Mouse (Mus musculus): ENCODE measurements around the gene Cab39l. TPM values are rescaled to one million over a fixed set of nuclear protein-coding genes. Genes with fewer than 3 reads are reported as not detected.

The Cab39l gene
- polyA plus RNA-seq, 1 experiment from 2014 or later = 25.2 TPM

GRCm38 (mm10) chr14:59576385-59576784 lies 135.6 kb downstream of the Cab39l start:
- WGBS = 79% methylated on average over 5 of the region's 5 CpGs
- no peak for ATAC-seq (ENCODE audit: extremely low read depth, insufficient number of reproducible peaks, low FRiP score, low TSS enrichment)
- no peak overlapping the region for H3K9ac ChIP-seq
- no peaks in the 10 kb centered on the region for H3K27me3 ChIP-seq (replicated peaks)
- H3K36me3 ChIP-seq = peaks cover 52% of the 10 kb centered on the region
- H3K4me2 ChIP-seq = no peak overlapping the region
- no peaks in the 10 kb centered on the region for H3K9me3 ChIP-seq
- peaks cover 14% of the 10 kb centered on the region for H3K4me1 ChIP-seq
- no peak overlapping the region for H3K4me3 ChIP-seq
- no peak overlapping the region for H3K27ac ChIP-seq (replicated peaks)

GRCm38 (mm10) chr14:59590614-59591013 lies 149.8 kb downstream of the Cab39l start:
- H3K9me3 ChIP-seq = no peaks in the 10 kb centered on the region
- H3K4me3 ChIP-seq = no peak overlapping the region
- no peak for ATAC-seq (ENCODE audit: extremely low read depth, insufficient number of reproducible peaks, low FRiP score, low TSS enrichment)
- no peaks in the 10 kb centered on the region for H3K4me1 ChIP-seq
- WGBS = 76% methylated on average over 1 of the region's 1 CpGs
- no peak overlapping the region for H3K9ac ChIP-seq
- H3K4me2 ChIP-seq = no peak overlapping the region
- no peaks in the 10 kb centered on the region for H3K27me3 ChIP-seq (replicated peaks)
- peaks cover 79% of the 10 kb centered on the region for H3K36me3 ChIP-seq
- no peak overlapping the region for H3K27ac ChIP-seq (replicated peaks)

- no peak overlapping the region for H3K4me3 ChIP-seq
- H3K27ac ChIP-seq (replicated peaks) = no peak overlapping the region
- H3K4me1 ChIP-seq = peaks cover 7% of the 10 kb centered on the region
- H3K27me3 ChIP-seq (replicated peaks) = no peaks in the 10 kb centered on the region
- 77% methylated on average over 8 of the region's 8 CpGs for WGBS
- no peak overlapping the region for H3K9ac ChIP-seq
- no peak for ATAC-seq (ENCODE audit: extremely low read depth, insufficient number of reproducible peaks, low FRiP score, low TSS enrichment)
- H3K36me3 ChIP-seq = peaks cover 70% of the 10 kb centered on the region
- no peaks in the 10 kb centered on the region for H3K9me3 ChIP-seq
- H3K4me2 ChIP-seq = no peak overlapping the region
These were observed 151.1 kb downstream of the Cab39l start for GRCm38 (mm10) chr14:59591901-59592300.

GRCm38 (mm10) chr14:59592593-59592992 lies 151.8 kb downstream of the Cab39l start:
- 98% methylated on average over 3 of the region's 3 CpGs for WGBS
- no peak overlapping the region for H3K9ac ChIP-seq
- ATAC-seq (ENCODE audit: extremely low read depth, insufficient number of reproducible peaks, low FRiP score, low TSS enrichment) = no peak
- no peak overlapping the region for H3K4me2 ChIP-seq
- H3K4me3 ChIP-seq = no peak overlapping the region
- peaks cover 66% of the 10 kb centered on the region for H3K36me3 ChIP-seq
- no peaks in the 10 kb centered on the region for H3K27me3 ChIP-seq (replicated peaks)
- peaks cover 11% of the 10 kb centered on the region for H3K4me1 ChIP-seq
- no peak overlapping the region for H3K27ac ChIP-seq (replicated peaks)
- H3K9me3 ChIP-seq = no peaks in the 10 kb centered on the region

- Histone ChIP-seq H3K9me3 (no peaks in the 10 kb centered on the region), H3K27me3 (replicated peaks) (no peaks in the 10 kb centered on the region), H3K9ac (no peak overlapping the region), H3K4me1 (peaks cover 15% of the 10 kb centered on the region), H3K4me3 (no peak overlapping the region), H3K27ac (replicated peaks) (no peak overlapping the region), H3K4me2 (no peak overlapping the region), H3K36me3 (peaks cover 45% of the 10 kb centered on the region)
- WGBS = 85% methylated on average over 3 of the region's 3 CpGs
- no peak for ATAC-seq (ENCODE audit: extremely low read depth, insufficient number of reproducible peaks, low FRiP score, low TSS enrichment)
These were observed 154.2 kb downstream of the Cab39l start for GRCm38 (mm10) chr14:59594988-59595387.

- H3K4me2 ChIP-seq = peak within 1 kb of the TSS; percentile 90
- H3K4me1 ChIP-seq = peaks cover 15% of the 10 kb centered on the region
- H3K27me3 ChIP-seq (replicated peaks) = peaks cover 9% of the 10 kb centered on the region
- H3K27ac ChIP-seq (replicated peaks) = peak within 1 kb of the TSS; percentile 76
- WGBS = under 1% methylated on average over 46 of the region's 48 CpGs
- H3K36me3 ChIP-seq = peaks cover 23% of the 10 kb centered on the region
- peak within 1 kb of the TSS; percentile 76 for H3K4me3 ChIP-seq
- H3K9ac ChIP-seq = peak within 1 kb of the TSS; percentile 88
- peak; percentile 85 for ATAC-seq (ENCODE audit: extremely low read depth, insufficient number of reproducible peaks, low FRiP score, low TSS enrichment)
- no peaks in the 10 kb centered on the region for H3K9me3 ChIP-seq
These were observed 156.9 kb downstream of the Cab39l start, which contains the start of gene Cdadc1 for GRCm38 (mm10) chr14:59597398-59598259. TSS of gene Cdadc1 (minus strand) at chr14:59597959.

GRCm38 (mm10) chr14:59598260-59598627 lies 157.5 kb downstream of the Cab39l start:
- ATAC-seq (ENCODE audit: extremely low read depth, insufficient number of reproducible peaks, low FRiP score, low TSS enrichment) = no peak
- Histone ChIP-seq H3K9me3 (no peaks in the 10 kb centered on the region), H3K36me3 (peaks cover 17% of the 10 kb centered on the region), H3K9ac (peak overlapping the region; percentile 88), H3K27me3 (replicated peaks) (peaks cover 15% of the 10 kb centered on the region), H3K4me2 (peak overlapping the region; percentile 90), H3K4me3 (peak overlapping the region; percentile 76), H3K4me1 (peaks cover 15% of the 10 kb centered on the region), H3K27ac (replicated peaks) (peak overlapping the region; percentile 76)
- under 1% methylated on average over 8 of the region's 8 CpGs for WGBS

GRCm38 (mm10) chr14:59604002-59604645 lies 163.4 kb downstream of the Cab39l start:
- WGBS = 56% methylated on average over 5 of the region's 5 CpGs
- H3K9ac ChIP-seq = no peak overlapping the region
- peaks cover 24% of the 10 kb centered on the region for H3K27me3 ChIP-seq (replicated peaks)
- no peak overlapping the region for H3K27ac ChIP-seq (replicated peaks)
- no peaks in the 10 kb centered on the region for H3K9me3 ChIP-seq
- no peaks in the 10 kb centered on the region for H3K4me1 ChIP-seq
- no peaks in the 10 kb centered on the region for H3K36me3 ChIP-seq
- H3K4me2 ChIP-seq = no peak overlapping the region
- no peak overlapping the region for H3K4me3 ChIP-seq
- ATAC-seq (ENCODE audit: extremely low read depth, insufficient number of reproducible peaks, low FRiP score, low TSS enrichment) = no peak

GRCm38 (mm10) chr14:59605671-59606353 lies 165.0 kb downstream of the Cab39l start:
- no peak overlapping the region for H3K4me3 ChIP-seq
- no peaks in the 10 kb centered on the region for H3K4me1 ChIP-seq
- H3K9me3 ChIP-seq = no peaks in the 10 kb centered on the region
- peaks cover 24% of the 10 kb centered on the region for H3K27me3 ChIP-seq (replicated peaks)
- H3K4me2 ChIP-seq = no peak overlapping the region
- ATAC-seq (ENCODE audit: extremely low read depth, insufficient number of reproducible peaks, low FRiP score, low TSS enrichment) = no peak
- no peak overlapping the region for H3K9ac ChIP-seq
- H3K27ac ChIP-seq (replicated peaks) = no peak overlapping the region
- WGBS = 12% methylated on average over 5 of the region's 5 CpGs
- H3K36me3 ChIP-seq = no peaks in the 10 kb centered on the region

GRCm38 (mm10) chr14:59607021-59607420 lies 166.2 kb downstream of the Cab39l start:
- Histone ChIP-seq H3K9ac (no peak overlapping the region), H3K4me1 (no peaks in the 10 kb centered on the region), H3K36me3 (no peaks in the 10 kb centered on the region), H3K27ac (replicated peaks) (no peak overlapping the region), H3K27me3 (replicated peaks) (peaks cover 18% of the 10 kb centered on the region), H3K4me3 (no peak overlapping the region), H3K4me2 (no peak overlapping the region), H3K9me3 (no peaks in the 10 kb centered on the region)
- no peak for ATAC-seq (ENCODE audit: extremely low read depth, insufficient number of reproducible peaks, low FRiP score, low TSS enrichment)
- 41% methylated on average over 3 of the region's 3 CpGs for WGBS

GRCm38 (mm10) chr14:59612920-59613625 lies 172.3 kb downstream of the Cab39l start:
- H3K4me1 ChIP-seq = no peaks in the 10 kb centered on the region
- H3K9me3 ChIP-seq = no peaks in the 10 kb centered on the region
- no peaks in the 10 kb centered on the region for H3K27me3 ChIP-seq (replicated peaks)
- H3K36me3 ChIP-seq = no peaks in the 10 kb centered on the region
- WGBS = 51% methylated on average over 14 of the region's 14 CpGs
- no peak for ATAC-seq (ENCODE audit: extremely low read depth, insufficient number of reproducible peaks, low FRiP score, low TSS enrichment)
- H3K4me3 ChIP-seq = no peak overlapping the region
- H3K4me2 ChIP-seq = no peak overlapping the region
- H3K9ac ChIP-seq = no peak overlapping the region
- H3K27ac ChIP-seq (replicated peaks) = no peak overlapping the region

Data from heart, embryonic 13.5 days (tissue).